Mouse (Mus musculus): ENCODE data around the gene Fah.

Fah gene

DNA sequence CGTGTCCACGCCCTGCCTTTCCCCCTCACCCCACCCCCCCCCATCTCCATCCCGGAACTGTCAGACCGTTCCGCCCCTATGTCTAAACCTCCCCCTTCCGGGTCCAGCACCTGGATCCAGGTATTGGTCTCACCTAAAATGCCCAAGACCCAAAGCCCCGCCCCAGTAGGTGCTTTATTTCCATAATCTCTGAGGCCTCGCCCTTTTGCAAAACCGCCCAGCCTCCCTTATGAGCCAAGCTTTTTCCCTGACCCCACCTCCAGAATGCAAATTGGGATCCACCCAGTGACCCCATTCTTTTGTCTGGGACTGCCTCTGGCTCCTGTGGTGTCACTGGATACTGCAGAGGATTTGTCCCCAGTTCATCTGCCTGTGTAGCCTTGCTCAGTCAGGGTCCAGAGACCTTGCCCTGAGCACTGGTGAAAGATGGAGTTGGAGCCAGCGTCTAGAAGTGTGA lies at the start of gene Fah:
Gene Fah, minus strand, starts transcription at position 430 of the 457 bp plus-strand sequence.
- DNase-seq, result peak; percentile 74

DNA sequence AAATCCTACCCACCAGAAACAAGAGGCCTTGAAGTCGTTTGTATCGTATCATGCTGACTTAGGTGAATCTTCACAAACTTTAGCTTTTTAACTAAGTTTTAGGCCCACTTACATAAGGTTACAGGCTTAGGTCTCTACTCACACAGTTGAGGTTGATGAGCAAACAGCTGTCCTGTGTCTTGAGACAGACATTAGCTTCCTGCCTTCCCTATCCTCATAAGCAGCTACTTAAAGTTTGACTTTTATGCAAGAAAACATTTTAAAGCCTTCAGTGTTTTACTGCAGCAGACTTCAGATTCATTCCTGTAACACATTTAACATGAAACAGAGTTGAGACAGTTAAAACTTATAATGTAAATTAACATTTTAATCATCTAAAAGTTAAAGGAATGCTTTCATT lies 46.2 kb upstream of the Fah start:
- DNase-seq, result no peak

DNA sequence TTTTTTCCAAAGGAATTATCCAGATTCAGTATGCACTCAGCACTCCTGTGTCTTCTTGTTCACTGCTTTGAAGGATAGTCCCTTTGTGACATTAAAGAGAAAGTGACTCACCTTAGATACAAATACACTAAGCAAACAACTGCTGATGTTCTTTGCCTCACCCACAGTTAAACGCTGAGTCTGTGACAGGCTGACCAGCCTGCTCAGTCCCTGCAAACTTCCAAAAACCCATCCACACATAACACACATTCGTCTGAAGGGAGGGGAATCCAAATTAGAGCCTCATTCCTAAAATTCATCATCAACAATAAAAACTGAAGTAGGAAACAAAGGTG lies 45.4 kb upstream of the Fah start:
- DNase-seq, result no peak

DNA sequence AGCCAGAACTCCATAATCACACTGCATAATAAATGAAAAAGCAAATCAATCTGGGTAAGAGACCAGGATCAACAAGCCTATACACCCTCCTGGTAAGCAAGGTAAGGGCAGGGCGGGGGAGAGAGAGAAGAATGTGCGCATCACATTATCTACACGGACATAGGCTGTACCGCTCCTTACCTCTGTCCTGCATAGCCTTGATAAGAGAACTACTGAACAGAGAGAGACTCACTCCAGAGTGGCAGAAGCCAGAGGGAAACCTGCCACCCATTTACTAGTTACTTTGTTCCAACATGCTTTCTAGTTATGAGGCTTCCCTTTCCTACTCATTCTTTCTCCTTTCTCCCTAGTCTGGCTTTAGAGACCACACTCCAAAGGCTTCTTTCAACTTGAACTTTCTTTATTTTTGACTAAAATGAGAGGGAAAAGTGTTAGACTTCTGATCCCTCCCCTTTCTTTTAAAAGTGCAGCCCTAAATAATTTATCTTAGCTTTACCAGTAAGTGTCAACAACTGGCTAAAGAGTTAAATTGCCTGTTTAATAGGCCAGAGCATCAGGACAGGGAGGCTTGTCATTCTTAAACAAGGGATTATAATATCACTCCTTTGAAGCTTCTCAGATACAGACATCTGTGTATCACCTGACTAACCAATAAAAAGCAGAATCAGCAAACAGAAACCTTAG lies 44.9 kb upstream of the Fah start:
- DNase-seq, result no peak

DNA sequence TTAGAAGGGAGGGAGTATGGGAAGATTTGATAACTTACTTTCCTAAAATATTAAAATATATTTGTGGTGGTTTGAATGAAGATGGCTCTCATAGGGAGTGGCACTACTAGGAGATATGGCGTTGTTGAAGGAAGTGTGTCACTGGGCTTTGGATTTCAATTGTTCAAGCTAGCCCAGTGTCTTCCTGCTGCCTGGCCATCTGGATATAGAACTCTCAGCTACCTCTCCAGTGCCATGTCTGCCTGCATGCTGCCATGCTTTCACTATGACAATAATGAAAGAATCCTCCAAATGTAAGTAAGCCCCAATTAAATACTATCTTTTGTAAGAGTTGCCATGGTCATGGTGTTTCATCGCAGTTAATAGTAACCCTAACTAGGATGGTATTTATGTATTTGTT lies 42.5 kb upstream of the Fah start:
- no peak for DNase-seq

DNA sequence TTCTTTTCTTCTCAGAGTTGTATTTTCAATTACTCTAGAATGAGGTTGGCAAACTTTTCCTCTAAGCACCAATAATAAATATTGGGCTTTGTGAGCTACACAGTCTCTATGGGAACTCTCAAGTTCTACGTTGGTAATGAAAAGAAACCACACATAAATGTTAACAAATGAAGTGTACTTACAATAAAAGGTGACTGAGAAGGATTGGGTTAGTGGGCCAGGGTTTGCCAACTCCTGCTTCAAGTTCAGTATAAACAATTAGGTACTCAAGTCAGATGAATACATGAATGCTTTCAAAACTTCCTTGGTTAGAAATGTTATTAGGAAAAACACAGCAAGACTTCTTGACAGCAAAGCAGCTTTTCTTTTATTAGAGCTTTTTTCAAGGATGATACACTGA lies 39.7 kb upstream of the Fah start:
- no peak for DNase-seq

DNA sequence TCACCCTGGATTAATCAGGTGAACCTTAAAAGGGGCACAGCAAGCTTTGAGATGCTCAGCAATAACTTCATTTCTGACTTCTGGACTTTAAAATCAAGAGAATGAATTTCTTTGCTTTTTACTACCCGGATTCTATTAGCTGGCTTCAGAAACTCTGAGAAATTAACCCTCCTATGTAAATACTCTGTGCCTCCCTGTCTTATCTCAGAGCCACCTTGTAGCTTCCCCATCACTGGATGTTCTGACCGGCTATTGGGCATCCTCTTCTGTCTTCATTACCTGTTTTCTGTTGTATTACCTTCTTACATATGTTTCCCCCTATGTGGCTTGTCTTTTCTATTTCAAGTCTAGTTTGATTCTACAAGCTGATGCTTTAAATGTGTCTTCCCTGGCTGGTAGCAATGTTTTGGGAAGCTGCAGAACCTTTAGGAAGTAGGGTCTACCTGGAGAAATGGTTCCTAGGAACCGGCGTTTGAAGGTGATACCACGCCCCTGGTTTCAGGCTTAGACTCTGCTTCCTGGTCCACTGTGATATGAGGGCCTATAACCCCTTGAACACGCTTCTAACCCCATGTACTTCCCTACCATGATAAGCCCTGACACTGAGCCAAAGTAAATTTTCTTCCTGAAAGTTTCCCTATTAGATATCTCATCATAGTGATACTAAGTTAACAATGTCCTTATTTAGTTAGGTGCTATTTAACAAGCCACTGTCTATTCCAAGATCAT lies 36.9 kb upstream of the Fah start:
- DNase-seq, result no peak

DNA sequence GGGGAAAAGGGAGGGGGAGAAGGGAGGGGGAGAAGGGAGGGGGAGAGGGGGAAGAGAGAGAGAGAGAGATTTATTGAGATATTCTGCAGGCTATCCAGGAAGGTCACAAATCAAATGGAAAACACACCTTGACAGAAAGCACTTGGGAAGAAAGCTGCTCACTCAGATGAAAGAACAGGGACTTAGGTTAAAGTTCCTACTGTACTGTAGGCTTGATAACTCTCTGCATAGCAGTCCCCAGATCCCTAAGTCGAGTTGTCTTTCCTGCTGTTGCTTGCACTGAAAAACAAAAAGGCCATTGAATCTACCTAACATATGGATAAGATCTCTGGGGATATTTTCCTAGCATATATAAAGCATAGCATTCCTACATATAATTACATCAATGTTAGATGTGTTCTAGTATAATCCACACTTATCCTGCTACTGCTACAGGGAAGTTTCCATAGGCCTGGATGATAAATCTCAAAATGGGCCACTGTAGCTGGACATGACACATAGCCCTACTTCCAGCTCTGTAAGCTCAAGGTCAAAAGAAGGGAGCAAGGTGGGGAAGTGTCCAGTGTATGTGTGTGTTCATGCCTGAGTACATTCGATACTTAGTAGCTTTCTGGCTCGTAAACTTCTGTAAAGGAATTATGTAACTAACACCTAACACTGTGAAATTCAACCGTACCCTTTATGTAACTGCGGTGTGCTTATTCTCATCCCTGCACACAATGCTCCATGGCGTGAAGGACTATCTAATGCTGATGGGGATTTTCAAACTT lies 35.8 kb upstream of the Fah start:
- no peak for DNase-seq

DNA sequence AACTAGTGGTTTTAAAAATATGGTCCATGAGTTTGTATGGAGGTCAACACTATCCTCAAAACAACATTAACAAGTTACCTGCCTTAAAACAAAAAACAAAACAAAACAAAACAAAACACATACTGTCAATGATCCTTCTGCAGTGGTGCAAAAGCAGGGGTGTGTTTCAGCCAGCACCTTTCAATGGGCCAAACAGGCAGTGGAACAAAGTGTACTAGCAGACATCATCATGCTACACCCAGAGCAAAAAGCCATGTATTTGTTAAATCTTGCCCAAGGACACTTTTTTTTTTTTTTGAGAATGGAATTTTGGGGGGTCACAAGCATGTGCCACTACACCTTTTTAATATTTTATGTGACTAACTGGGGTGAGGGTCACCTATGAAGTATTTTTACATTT lies 30.4 kb upstream of the Fah start:
- no peak for DNase-seq

DNA sequence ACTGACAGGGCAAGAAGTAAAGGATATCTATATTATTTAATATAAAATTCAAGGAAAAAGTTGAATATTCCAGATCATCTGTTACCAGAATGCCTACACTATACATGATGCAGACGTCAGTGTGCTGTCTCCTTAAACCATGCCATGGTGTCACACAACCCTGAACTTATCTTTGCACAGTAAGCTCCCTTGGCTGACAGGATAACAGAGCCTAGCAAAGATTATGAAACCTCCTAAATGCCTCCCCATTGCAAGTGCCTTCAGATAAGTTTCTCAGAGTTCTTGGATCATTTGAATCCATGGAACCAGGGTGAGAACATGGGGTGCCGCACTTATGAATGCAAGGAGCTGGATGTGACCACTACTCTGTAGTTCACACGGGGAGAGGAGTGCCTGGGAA lies 25.4 kb upstream of the Fah start:
- no peak for DNase-seq

DNA sequence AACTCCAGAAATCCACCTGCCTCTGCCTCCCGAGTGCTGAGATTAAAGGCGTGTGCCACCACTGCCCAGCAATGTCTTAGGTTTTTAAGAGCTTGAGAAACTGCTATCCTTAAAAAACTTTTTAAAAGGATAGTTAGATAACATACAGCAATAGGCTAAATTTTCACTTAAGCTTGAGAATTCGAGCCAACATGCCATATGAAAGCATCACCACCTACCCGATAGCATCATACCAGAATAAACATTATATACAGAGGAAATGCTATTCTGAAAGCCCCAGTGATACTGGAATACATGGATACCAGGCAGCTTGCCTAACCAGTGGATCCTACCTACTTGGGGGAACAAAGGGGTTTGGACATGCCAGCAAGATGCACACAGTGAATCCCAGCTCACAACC lies 17.2 kb upstream of the Fah start:
- no peak for DNase-seq

DNA sequence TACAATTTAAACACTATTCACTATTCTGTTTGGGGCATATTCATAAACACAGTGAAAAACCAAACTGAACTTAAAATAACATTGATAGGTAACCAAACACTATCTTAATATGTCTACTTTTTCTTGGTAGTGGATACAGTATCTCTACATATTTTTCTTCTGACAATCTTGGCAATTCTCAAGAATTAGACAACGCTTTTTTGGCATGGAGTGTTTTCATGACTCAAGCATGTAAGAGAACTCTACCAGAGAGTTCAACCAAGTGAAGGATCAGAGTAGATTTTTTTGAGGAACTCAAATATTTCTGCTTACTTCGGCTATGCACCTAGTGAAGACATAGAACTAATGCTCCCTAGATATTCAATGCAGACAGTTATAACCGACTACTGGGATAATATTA lies 14.4 kb upstream of the Fah start:
- no peak for DNase-seq

DNA sequence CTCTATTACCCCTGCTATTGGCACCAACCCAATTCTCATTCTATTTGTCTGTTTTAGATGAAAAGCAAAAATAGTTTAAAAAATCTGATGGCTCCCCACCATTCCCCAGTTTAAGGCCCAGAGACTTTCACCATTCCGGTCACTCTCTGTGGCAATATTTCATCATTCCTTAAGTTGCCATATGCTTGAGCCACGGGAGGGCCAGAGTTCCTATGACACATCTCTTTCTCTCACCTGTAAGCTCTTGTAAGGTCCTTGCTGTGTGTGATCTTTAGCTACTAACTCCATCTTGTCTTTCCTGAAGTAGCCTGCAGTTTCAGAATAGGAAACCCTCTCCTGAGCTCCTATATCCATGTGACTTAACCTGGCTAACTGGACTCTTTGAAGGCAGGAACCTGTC lies 12.4 kb upstream of the Fah start:
- no peak for DNase-seq

DNA sequence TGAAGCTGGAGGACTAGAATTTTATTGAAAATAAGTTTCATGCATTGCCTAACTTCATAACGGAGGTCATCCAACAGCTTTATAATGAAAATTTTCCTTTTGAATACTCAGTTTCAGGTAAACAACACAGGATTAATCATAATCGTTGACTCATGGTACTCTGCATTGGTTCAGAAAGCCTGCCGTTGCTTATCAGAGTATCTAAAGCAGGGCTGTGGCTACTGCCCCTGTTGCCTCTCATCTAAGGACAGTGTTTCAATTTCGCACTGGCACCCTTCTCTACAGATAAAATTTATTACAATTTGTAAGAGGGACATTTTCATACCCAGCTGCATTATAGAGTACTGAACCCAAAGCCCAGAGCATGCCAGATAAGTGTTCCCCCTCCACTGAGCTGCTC lies 5.9 kb upstream of the Fah start:
- no peak for DNase-seq

DNA sequence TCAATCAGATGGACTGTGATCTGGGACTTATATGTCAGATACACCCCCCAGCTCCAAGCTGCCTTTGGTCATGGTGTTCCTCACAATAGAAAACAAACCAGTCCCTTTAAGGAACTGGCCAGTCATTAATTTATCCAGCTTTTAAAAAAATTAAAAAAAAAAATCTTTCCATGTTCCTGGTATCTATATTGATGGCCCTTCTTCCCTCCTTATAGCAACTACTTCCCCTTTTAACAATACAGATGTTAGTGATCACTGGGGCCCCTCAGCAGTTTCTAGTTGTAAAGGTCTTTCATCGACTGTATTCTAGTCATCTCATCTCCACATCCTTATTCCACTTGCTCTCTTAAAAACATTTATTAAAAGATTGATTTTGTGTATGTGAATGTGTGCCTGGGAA lies 5.1 kb upstream of the Fah start:
- no peak for DNase-seq

DNA sequence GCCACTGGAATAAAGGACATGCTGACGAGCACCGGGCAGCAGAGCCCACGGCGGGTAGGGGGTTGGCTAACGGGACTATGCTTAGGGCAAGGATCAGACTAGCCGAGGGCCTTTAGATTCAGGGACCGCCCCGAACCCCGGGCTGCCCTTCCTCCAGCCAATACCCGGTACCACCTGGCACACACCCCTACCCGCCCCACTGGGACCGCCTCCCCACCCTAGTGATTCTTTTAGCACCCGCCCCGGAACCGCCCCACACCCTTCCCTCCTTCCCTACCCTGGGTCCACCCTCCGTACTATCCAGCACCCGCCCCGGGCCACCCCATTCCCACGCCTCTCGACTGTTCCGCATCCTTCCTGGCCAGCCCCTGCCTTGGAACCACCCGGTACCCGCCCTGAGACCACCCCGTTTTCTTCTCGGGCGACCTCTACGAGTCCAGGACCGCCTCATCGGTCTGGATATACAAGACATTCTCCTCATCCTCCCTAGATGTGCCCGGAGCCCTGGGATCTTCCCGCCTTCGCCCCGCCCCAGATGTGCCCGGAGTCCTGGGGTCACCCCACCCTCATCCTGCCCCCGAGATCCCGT lies 724 bp downstream of the Fah start:
- DNase-seq, result peak; percentile 93

DNA sequence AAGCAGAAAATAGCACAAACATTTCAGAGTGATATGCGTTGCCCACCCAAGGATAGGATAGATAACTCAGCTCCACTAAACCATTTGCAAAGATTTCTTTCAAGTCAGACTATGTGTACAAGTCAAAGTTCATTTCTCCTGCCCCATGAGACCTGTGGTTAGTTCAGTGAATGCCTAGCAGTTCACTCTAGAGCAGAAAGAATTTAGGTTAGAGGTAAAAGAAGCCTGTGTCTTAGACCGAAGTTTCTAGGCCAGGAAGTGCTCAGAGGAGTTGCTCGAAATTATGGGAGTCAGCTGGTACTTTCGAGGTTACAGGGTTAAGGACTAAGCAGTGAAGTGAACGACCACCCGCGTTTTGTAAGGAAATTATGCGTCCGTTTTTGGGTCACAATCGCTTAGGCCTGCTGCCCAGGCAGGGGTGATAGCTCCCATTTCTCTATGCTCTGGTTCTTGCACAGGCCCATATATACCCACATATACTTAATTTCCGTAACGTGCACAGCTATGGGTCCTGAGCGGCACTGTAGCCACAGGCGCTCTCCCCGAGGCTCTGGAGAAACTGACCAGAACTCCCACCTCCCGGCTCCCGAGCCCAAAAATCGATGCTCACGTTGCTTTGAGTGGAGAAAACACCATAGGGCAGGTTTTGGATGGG lies 1.4 kb downstream of the Fah start:
- no peak for DNase-seq

DNA sequence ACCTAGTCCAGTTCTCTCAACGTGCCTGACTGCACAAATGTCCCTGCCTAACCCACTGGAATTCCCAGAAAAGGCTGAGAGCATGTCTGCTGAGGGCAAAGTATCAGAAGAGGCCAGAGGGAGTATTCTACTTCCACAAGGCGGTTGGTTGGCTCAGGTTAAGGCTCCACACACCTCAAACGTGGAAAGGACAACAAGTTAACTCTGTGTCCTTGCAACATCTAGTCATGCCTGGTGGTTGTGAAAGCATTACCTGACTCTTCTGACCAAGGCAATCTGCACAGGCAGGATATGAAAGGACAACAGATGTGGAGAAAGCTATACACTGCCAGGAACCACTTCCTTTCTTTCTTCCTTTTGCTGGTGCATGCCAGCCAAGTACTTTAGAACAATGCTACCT lies 2.0 kb downstream of the Fah start:
- peak; percentile 72 for DNase-seq

DNA sequence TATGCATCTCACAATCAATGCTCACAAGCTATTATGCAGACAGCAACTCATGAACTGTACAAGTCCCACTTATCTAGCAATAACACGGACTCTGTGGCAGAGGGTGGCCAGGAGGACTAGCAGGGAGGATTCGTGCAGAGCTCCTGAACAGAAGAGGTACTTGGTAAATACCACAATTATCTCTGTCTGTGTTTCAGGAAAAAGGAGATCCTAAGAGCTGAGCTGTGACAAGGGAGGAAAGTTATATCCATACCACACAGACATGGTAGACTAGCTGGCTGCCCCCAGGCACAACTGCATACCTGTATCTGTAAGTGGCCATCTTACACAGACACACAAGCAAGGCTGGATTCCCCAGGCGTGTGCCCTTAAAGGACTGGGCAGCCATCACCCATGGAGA lies 5.2 kb downstream of the Fah start:
- no peak for DNase-seq

DNA sequence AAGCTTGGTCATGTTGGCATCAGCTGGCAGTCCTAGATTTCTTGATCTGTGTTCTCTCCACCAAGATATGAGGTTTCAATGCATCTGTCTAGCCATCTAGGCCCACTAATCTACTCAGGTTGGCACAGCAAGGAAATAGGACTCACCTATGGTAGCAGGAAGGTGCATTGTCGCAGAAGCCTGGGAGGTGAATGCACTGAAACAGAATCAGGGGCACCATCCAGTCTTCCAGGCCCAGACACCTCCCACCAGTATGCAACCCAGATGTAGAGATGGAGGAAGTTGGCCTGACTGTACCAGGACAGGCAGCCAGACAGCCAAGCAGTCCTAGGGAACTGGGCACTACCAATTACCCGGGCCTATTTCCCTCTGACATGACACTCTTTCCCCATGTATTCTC lies 5.9 kb downstream of the Fah start:
- DNase-seq, result no peak

DNA sequence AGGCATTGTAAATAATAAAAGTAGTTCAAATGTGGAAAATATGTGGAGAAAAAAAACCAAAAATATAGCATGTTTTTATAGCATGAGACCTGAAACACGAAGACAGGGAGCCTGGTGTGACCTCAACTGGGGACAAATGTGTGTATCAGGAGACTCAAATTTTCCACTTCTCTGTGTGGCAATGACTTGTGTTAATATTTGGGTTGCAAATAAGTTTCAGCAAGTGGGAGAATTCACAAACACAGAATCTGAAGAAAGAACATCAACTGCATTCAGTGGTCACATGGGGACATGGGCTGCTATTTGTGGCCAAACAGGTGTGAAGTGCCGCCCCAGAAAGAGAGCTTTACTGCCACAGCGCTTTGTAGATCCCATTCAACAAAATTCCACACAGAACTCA lies 9.9 kb downstream of the Fah start:
- DNase-seq, result no peak

DNA sequence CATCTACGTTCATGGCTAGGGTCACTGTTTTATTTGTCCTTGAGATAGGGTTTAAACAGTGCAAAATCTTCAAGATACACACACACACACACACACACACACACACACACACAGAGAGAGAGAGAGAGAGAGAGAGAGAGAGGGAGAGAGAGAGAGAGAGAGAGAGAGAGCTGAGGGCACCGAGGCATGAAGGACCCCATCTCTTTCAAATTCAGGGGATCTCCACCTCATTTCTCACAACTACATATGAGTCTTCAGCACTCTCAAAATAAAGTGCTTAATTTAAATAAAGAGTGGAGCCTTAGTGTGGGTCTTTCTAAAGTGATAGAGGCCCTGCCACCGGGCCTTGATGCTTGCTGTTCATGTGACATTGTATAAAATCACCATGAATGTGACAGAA lies 10.5 kb downstream of the Fah start:
- DNase-seq, result no peak

DNA sequence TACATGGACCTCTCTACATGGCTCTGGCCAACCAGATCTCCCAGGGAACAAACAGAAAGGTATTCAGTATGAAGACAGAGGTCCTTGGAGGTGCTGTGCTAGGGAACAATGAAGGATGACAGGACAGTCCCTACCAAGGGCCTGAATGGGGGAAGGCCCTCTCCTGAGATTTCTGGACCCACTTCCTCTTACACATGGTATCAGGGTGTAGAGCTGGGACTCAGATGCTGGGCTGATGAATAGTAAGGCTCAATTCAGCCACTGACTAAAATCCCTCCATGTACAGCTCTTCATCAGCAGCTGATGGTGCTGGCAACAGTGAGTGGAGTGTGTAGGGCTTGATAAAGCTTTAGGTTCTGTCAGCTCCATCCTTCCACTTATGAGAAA lies 11.6 kb downstream of the Fah start:
- DNase-seq, result no peak
